Mouse (Mus musculus): ENCODE data around the gene Klhdc7b. TPM values are rescaled to one million over a fixed set of nuclear protein-coding genes. Genes with fewer than 3 reads are reported as not detected.

Klhdc7b gene
- polyA plus RNA-seq, 1 experiment from 2014 or later = not detected

DNA sequence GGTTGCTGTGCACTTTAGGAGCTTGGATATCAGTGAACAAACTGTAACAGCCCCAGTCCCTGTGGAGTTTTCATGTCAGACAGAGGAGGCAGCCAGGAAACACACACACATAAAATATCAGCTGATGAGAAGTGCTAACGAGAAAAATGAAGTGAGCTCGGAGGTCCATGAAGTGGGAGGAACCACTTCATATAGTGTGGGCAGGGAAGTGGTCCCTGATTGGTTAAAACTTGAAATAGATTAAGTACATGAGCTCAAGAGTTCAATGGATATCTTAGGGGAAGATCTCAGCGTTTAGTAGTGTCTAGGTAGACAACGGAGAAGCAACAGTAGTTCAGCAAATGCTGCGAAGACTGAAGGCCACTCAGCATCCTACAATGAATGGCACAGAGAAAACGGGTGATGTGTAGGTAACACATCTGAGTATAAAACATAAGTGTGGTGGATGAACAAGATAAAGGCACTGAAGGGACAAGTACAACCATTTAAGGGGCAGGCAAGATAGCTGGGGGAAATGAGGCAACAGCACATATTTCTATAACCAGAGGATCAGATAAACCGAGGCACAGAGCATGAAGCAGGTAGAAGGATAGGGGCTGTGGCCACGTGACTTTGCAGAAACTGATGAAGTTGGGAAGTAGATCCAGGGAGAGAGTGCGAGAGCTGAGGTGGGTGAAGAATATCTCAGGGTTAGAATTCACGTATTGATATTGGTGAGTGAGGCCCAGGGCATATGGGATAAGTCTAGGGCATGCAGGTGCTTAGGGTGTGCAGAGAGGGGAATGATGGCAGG is 20.3 kb downstream of the Klhdc7b start:
- ATAC-seq (ENCODE audit: low FRiP score, low read depth) = no peak
- no peak overlapping the region for H3K4me3 ChIP-seq

DNA sequence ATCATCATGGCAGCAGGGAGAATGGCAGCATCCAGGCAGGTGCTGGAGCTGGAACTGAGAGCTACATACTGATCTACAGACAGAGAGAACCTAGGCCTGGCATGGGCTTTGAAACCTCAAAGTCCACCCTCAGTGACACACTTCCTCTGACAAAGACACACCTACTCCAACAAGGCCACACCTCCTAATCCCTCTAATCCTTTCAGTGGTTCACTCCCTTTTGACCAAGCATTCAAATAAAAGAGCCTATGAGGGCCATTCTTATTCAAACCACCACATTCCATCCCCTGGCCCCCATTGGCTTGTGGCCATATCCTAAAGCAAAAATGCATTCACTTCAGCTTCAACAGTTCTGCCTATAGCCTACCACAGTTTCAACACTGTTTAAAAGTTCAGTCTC is 22.0 kb downstream of the Klhdc7b start:
- Histone ChIP-seq H3K36me3 (no peaks in the 10 kb centered on the region), H3K9me3 (peaks cover 9% of the 10 kb centered on the region), H3K27ac (no peak overlapping the region), H3K4me3 (no peak overlapping the region), H3K9ac (no peak overlapping the region), H3K27me3 (replicated peaks) (no peaks in the 10 kb centered on the region), H3K4me1 (no peaks in the 10 kb centered on the region), H3K4me2 (replicated peaks) (no peak overlapping the region)
- ATAC-seq (ENCODE audit: low FRiP score, low read depth) = no peak

More for the DNA sequence above, 20.3 kb downstream of the Klhdc7b start:
- Histone ChIP-seq H3K27ac (no peak overlapping the region), H3K4me1 (no peaks in the 10 kb centered on the region), H3K27me3 (replicated peaks) (no peaks in the 10 kb centered on the region), H3K36me3 (no peaks in the 10 kb centered on the region), H3K9me3 (peaks cover 9% of the 10 kb centered on the region), H3K9ac (no peak overlapping the region), H3K4me2 (replicated peaks) (no peak overlapping the region)
- WGBS = 85% methylated on average over 10 of the region's 10 CpGs

DNA sequence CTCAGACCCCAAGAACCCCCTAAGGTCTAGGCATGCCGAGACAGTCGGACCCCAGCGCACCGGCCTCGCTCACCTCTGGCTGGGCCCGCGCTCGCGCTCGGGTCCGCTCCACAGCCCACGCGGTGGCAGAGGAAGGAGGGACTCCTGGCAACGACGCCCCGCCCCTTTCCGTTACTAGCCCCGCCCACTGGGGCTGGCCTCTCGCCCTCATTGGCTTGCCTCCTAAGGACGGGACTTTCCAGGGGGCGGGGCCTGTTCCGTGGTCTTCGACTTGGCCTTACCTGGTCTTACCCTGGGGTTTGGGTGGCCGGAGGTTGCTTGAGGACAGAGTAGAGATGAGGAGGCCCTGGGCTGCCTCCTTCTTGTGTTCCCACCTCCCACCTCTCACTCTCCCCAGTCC is 25.4 kb downstream of the Klhdc7b start, which contains the start of gene Syce3:
Gene Syce3, minus strand, starts transcription at position 386 of the 400 bp plus-strand sequence.
- Histone ChIP-seq H3K36me3 (no peaks in the 10 kb centered on the region), H3K4me1 (no peaks in the 10 kb centered on the region), H3K9me3 (peaks cover 9% of the 10 kb centered on the region), H3K4me2 (replicated peaks) (no peak within 1 kb of the TSS), H3K4me3 (no peak within 1 kb of the TSS), H3K9ac (no peak within 1 kb of the TSS), H3K27me3 (replicated peaks) (no peaks in the 10 kb centered on the region), H3K27ac (no peak within 1 kb of the TSS)
- no peak for ATAC-seq (ENCODE audit: low FRiP score, low read depth)
- WGBS = 83% methylated on average over 24 of the region's 24 CpGs

DNA sequence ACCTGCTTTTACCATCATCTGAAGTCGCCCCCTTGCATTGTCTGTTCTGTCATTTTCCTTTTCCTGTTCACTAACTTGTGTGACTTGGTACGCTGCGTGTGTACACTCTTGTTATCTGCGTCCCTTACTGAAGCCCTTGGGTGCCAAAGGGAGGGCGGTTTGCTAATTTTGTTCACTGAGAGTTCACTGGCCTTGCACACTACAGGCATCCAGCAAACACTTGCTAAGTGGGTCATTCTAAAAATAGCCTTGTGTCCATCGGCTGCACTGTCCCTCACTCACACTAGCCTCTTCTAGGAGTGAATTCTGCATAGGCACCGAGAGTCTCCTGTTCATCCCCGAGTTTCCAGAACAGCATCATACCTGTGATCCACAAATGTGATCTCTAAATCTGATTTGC is 30.6 kb downstream of the Klhdc7b start:
- H3K27ac ChIP-seq = no peak overlapping the region
- no peak for ATAC-seq (ENCODE audit: low FRiP score, low read depth)
- WGBS = 91% methylated on average over 8 of the region's 8 CpGs
- H3K9ac ChIP-seq = no peak overlapping the region
- H3K4me1 ChIP-seq = no peaks in the 10 kb centered on the region
- no peak overlapping the region for H3K4me2 ChIP-seq (replicated peaks)
- H3K4me3 ChIP-seq = no peak overlapping the region
- peaks cover 22% of the 10 kb centered on the region for H3K36me3 ChIP-seq
- H3K27me3 ChIP-seq (replicated peaks) = no peaks in the 10 kb centered on the region
- H3K9me3 ChIP-seq = no peaks in the 10 kb centered on the region

DNA sequence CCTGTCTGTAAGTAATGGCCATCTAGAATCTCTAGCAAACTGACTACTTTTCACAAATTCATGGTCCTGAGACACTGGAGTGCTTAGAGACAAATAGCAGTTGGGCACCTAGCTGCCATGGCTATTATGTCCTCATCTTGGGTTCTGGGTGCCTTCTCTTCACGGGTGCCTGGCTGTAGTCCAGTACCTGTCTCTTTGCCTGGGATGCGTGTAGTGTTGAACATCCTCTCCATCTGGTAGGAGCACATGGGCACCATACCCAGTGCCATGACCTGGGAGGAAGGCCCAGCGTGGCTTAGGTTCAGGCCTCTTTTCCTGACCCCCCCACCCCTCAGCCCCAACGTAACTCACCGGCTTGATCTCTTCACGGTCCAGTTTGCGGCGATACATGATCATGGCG is 37.2 kb downstream of the Klhdc7b start:
- ATAC-seq (ENCODE audit: low FRiP score, low read depth) = no peak
- no peaks in the 10 kb centered on the region for H3K4me1 ChIP-seq
- H3K9ac ChIP-seq = no peak overlapping the region
- H3K9me3 ChIP-seq = no peaks in the 10 kb centered on the region
- peaks cover 48% of the 10 kb centered on the region for H3K36me3 ChIP-seq
- H3K27me3 ChIP-seq (replicated peaks) = no peaks in the 10 kb centered on the region
- no peak overlapping the region for H3K4me3 ChIP-seq
- no peak overlapping the region for H3K4me2 ChIP-seq (replicated peaks)
- no peak overlapping the region for H3K27ac ChIP-seq
- WGBS = 96% methylated on average over 9 of the region's 9 CpGs

DNA sequence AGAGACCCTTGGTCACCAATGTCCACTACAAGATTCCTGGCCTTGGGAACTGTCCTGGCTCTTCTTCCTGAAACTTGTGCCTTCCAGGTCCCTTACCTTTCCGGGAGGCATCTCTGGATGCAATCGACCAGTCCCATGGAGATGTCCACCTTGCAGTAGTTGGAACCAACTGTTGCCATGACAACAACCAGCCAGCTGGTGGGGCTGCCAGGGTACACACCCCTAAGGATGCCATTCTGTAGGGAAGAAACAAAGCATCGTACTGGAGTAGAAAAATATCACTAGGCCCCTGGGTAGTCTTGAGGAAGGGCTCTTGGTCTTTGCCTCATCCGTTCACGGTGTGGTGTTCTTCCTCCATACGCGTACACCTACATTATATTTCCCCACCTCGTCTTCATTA is 39.9 kb downstream of the Klhdc7b start:
- no peak overlapping the region for H3K27ac ChIP-seq
- 85% methylated on average over 8 of the region's 8 CpGs for WGBS
- peaks cover 45% of the 10 kb centered on the region for H3K36me3 ChIP-seq
- no peaks in the 10 kb centered on the region for H3K9me3 ChIP-seq
- no peaks in the 10 kb centered on the region for H3K27me3 ChIP-seq (replicated peaks)
- H3K4me2 ChIP-seq (replicated peaks) = no peak overlapping the region
- no peak for ATAC-seq (ENCODE audit: low FRiP score, low read depth)
- H3K4me1 ChIP-seq = peaks cover 9% of the 10 kb centered on the region; the same call in 1 of the 2 replicates
- H3K4me3 ChIP-seq = no peak overlapping the region
- H3K9ac ChIP-seq = no peak overlapping the region

DNA sequence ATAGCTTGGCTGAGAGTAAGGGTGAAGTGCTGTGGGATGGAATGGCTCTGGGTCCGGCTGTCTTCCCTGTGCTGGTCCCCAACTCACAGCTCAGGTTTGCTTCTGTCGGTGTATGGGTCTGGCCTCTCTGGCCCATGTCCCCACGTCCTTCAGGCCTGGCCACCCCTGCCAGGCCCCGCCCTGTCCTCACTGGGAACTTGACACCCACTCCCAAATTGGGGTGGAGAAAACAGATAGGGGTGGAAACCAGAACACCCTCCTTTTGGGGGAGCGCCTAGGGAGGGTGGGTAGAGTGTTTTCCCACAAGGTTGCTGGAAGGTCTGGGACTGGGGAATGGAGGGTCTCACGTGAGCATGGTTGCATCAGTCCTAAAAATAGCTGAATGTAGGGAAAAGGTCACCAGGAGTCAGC is 41.0 kb downstream of the Klhdc7b start, which contains the start of gene Cpt1b:
Gene Cpt1b, minus strand, starts transcription at position 153 of the 411 bp plus-strand sequence.
- H3K27ac ChIP-seq = no peak within 1 kb of the TSS

DNA sequence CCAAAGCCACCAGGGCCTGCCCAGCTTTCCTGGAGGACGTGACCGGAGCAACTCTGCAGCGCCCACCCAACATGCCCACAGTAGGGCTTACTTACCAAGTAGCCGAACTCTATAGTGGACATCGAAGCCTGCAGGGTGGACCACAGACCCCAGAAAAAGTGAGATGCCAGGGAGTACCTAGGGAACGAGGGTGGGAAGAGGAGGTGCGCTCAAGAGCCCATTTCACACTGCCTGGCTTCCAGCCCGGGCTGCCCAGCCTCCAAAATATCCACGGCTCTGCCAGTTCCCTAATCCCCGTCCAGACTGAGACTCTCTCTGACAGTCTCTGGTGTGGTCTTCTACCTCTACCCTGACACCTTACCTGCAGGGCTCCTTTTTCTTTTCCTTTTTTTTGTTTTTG is 42.0 kb downstream of the Klhdc7b start:
- Histone ChIP-seq H3K27ac (no peak overlapping the region), H3K9me3 (no peaks in the 10 kb centered on the region), H3K4me1 (peaks cover 12% of the 10 kb centered on the region; the same call in 1 of the 2 replicates), H3K9ac (no peak overlapping the region), H3K27me3 (replicated peaks) (no peaks in the 10 kb centered on the region), H3K4me3 (no peak overlapping the region), H3K4me2 (replicated peaks) (no peak overlapping the region), H3K36me3 (peaks cover 36% of the 10 kb centered on the region)
- whole genome bisulfite sequencing = 92% methylated on average over 10 of the region's 10 CpGs
- no peak for ATAC-seq (ENCODE audit: low FRiP score, low read depth)

More for the DNA sequence above, 41.0 kb downstream of the Klhdc7b start, which contains the start of gene Cpt1b:
- Histone ChIP-seq H3K27me3 (replicated peaks) (no peaks in the 10 kb centered on the region), H3K36me3 (peaks cover 36% of the 10 kb centered on the region), H3K4me3 (no peak within 1 kb of the TSS), H3K9ac (no peak within 1 kb of the TSS), H3K4me2 (replicated peaks) (peak within 1 kb of the TSS; percentile 5; the same call in 1 of the 2 replicates), H3K4me1 (peaks cover 12% of the 10 kb centered on the region; the same call in 1 of the 2 replicates), H3K9me3 (no peaks in the 10 kb centered on the region)
- WGBS = 26% methylated on average over 6 of the region's 6 CpGs
- ATAC-seq (ENCODE audit: low FRiP score, low read depth) = no peak

DNA sequence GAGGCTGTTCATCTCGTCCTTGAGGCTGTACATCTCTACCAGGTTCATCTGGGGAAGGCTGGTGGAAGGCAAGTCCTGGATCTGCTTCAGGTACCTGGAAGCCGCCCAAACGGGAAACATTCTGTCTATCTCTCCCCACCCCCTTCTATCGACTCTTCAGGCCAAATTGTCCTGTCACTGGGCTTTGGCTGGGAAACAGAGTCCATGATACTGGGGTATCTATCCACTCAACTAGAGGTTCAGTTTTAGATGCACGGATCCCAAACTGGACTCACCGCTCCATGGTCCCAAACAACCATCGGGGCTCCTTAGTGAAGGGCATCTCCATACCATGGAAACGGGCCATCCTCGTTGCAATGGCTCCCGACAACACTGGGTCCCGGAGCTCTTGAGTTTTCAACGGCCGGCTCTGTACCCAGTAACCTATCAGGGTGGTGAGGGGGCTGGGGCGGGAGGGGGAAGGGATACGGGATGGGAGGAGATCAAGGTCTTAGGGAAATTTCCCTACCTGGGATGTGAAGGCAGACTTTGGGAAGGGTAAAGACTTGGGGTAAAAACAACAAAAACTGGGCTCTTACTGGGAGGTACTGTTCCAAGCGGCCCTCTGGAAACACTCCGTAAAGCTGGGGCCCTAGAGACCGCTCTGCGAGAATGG is 43.5 kb downstream of the Klhdc7b start:
- WGBS = 81% methylated on average over 19 of the region's 19 CpGs
- Histone ChIP-seq H3K4me1 (peaks cover 12% of the 10 kb centered on the region; the same call in 1 of the 2 replicates), H3K9me3 (no peaks in the 10 kb centered on the region), H3K4me2 (replicated peaks) (peak overlapping the region; percentile 88), H3K4me3 (peak overlapping the region; percentile 71), H3K9ac (peak overlapping the region; percentile 73), H3K27ac (no peak overlapping the region), H3K36me3 (peaks cover 29% of the 10 kb centered on the region), H3K27me3 (replicated peaks) (no peaks in the 10 kb centered on the region)
- ATAC-seq (ENCODE audit: low FRiP score, low read depth) = no peak

DNA sequence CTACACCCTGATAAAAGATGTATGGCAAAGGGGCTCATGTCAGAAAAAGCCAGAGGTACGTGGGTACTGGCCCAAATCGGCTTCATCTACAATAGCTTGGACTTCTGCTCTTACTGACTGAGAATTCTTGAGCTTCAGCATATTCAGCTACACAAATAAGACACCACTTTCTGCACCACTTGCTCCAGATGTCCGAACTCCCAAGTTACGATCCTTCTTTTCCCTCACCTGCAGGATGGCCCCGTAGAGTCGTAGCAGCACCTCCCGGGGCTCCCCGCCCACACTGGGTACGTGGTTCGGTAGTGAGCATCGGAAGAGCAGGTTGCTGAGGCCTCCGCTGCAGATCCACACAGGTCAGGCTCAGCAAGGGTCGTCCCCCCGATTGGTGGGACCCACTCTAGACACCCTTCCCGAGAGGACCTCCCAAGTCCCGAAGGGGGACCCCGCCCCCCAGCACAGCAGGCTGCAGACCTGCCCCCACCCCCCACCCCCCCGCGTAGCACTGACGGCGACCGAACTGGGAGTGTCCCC is 44.2 kb downstream of the Klhdc7b start:
- peak; percentile 49 for ATAC-seq (ENCODE audit: low FRiP score, low read depth)
- peak overlapping the region; percentile 73 for H3K9ac ChIP-seq

DNA sequence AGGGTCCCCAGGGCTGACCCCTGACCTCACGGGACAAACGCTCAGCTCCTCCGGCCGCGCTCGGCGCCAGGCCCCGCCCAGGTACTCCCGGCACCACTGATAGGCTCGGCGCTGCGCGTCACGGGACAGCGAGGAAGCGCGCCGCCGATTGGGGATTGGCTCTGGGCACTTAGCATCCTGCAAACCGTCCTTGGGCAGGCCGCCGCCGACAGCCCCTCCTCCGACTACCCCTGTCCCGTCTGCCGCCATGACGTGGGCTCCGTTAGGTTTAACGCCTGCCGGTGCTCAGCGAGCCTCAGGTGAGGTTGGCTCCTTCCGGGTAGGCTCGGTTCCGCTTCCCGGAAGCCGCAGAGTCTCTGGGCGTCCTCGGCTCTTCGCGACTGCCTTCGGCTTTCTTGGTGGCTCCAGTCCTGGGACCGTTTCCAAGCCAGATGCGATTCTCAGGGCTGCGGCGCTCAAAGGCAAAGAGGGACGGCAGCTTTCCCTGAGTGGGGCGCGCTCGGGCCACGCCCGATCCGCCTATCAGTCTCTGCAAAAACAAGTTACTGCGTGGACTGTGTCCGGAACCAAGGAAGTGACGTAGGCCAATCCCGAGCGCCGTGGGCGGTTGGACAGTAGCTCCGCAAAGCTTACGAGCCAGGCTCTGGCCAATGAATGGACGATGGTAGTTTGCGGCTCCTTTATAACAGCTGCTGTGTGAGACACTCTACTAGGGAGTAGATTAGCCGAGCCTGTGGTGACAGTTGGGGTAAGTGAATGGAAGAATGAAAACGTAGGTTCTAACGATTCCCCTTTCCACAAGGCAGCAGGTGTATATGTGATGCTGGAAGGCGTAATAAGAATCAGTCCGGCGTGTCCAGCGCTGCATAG is 44.9 kb downstream of the Klhdc7b start, which contains the start of the genes C730034F03Rik, Gm44502 and Chkb:
Gene C730034F03Rik, plus strand, starts transcription at position 238 of the 870 bp plus-strand sequence.
Gene Gm44502, minus strand, starts transcription at position 345 of the 870 bp plus-strand sequence.
Gene Chkb, minus strand, starts transcription at position 557 of the 870 bp plus-strand sequence.
- ATAC-seq (ENCODE audit: low FRiP score, low read depth) = peak; percentile 96
- peak within 1 kb of the TSS; percentile 71 for H3K4me3 ChIP-seq
- under 1% methylated on average over 70 of the region's 70 CpGs for WGBS

More for the DNA sequence above, 44.2 kb downstream of the Klhdc7b start:
- Histone ChIP-seq H3K27me3 (replicated peaks) (no peaks in the 10 kb centered on the region), H3K4me1 (peaks cover 12% of the 10 kb centered on the region; the same call in 1 of the 2 replicates), H3K36me3 (peaks cover 28% of the 10 kb centered on the region), H3K4me2 (replicated peaks) (peak overlapping the region; percentile 88), H3K4me3 (peak overlapping the region; percentile 71), H3K9me3 (no peaks in the 10 kb centered on the region), H3K27ac (0 out of 2 replicates have a peak overlapping the region, but pooled peaks have one; percentile 94)
- 3% methylated on average over 22 of the region's 22 CpGs for WGBS

More for the DNA sequence above, 44.9 kb downstream of the Klhdc7b start, which contains the start of the genes C730034F03Rik, Gm44502 and Chkb:
- no peaks in the 10 kb centered on the region for H3K27me3 ChIP-seq (replicated peaks)
- H3K9ac ChIP-seq = peak within 1 kb of the TSS; percentile 73
- H3K4me2 ChIP-seq (replicated peaks) = peak within 1 kb of the TSS; percentile 88
- H3K36me3 ChIP-seq = peaks cover 26% of the 10 kb centered on the region
- H3K27ac ChIP-seq = peak within 1 kb of the TSS; percentile 94
- H3K4me1 ChIP-seq = peaks cover 12% of the 10 kb centered on the region; the same call in 1 of the 2 replicates
- no peaks in the 10 kb centered on the region for H3K9me3 ChIP-seq
